Mouse (Mus musculus) brown adipose tissue, adult 24 weeks (tissue): Measurements from ENCODE around the gene Ggta1. TPM values are rescaled to one million over a fixed set of nuclear protein-coding genes. Genes with fewer than 3 reads are reported as not detected.

Experiments
- H3K27ac ChIP-seq: fragments of 200-500 bp; replicated peaks from 2 replicates; pipeline ENCODE4 v1.5.1; 2012; ENCODE audit warnings: low read depth, mild to moderate bottlenecking, low read length
- H3K4me1 ChIP-seq: fragments of 200-500 bp; 2 replicates; pipeline ENCODE4 v1.6.1; 2012; ENCODE audit warnings: low read length, mixed read lengths; ENCODE audit not compliant: control insufficient read depth, insufficient read depth, insufficient read length
- H3K4me3 ChIP-seq: fragments of 200-500 bp; 2 replicates; pipeline ENCODE4 v1.5.1; 2012; ENCODE audit warnings: low read depth, mild to moderate bottlenecking, low read length, moderate library complexity; ENCODE audit not compliant: insufficient read depth
- polyA plus RNA-seq: library from polyadenylated mRNA; stranded (reverse); fragments of >200 nt; gene quantifications from 2 replicates; pipeline ENCODE4 v1.2.4, GENCODE M21; 2012; ENCODE audit not compliant: missing spikeins, insufficient read depth, insufficient read length

Gene Ggta1
- polyA plus RNA-seq, 1 experiment: 8.8 TPM

- no peak overlapping the region for H3K27ac ChIP-seq
- no peak overlapping the region for H3K4me3 ChIP-seq
Measured at GRCm38 (mm10) chr2:35397590-35398173, 65.3 kb downstream of the Ggta1 start.

GRCm38 (mm10) chr2:35397096-35397495 lies 65.9 kb downstream of the Ggta1 start, which contains the start of gene 4930402F06Rik:
Gene 4930402F06Rik (minus strand): TSS chr2:35397175.
- H3K27ac ChIP-seq: no peak within 1 kb of the TSS
- no peaks in the 10 kb centered on the region for H3K4me1 ChIP-seq
- H3K4me3 ChIP-seq: no peak within 1 kb of the TSS

More at GRCm38 (mm10) chr2:35397590-35398173, 65.3 kb downstream of the Ggta1 start:
- H3K4me1 ChIP-seq: no peaks in the 10 kb centered on the region

GRCm38 (mm10) chr2:35385441-35385871 lies 77.6 kb downstream of the Ggta1 start:
- H3K27ac ChIP-seq: no peak overlapping the region; the same call in 1 of the 2 replicates
- no peak overlapping the region for H3K4me3 ChIP-seq
- H3K4me1 ChIP-seq: no peaks in the 10 kb centered on the region; the same call in 1 of the 2 replicates

- Histone ChIP-seq H3K27ac (no peak overlapping the region), H3K4me3 (no peak overlapping the region), H3K4me1 (no peaks in the 10 kb centered on the region)
Measured at GRCm38 (mm10) chr2:35379306-35379705, 83.7 kb downstream of the Ggta1 start.

- H3K27ac ChIP-seq: no peak overlapping the region
Measured at GRCm38 (mm10) chr2:35377600-35377999, 85.4 kb downstream of the Ggta1 start.

GRCm38 (mm10) chr2:35373003-35373402 lies 90.0 kb downstream of the Ggta1 start:
- Histone ChIP-seq H3K4me1 (no peaks in the 10 kb centered on the region), H3K27ac (no peak overlapping the region), H3K4me3 (no peak overlapping the region)

More at GRCm38 (mm10) chr2:35377600-35377999, 85.4 kb downstream of the Ggta1 start:
- no peak overlapping the region for H3K4me3 ChIP-seq
- no peaks in the 10 kb centered on the region for H3K4me1 ChIP-seq

GRCm38 (mm10) chr2:35370686-35371085 lies 92.3 kb downstream of the Ggta1 start:
- Histone ChIP-seq H3K27ac (no peak overlapping the region), H3K4me1 (no peaks in the 10 kb centered on the region), H3K4me3 (no peak overlapping the region)

- no peak within 1 kb of the TSS for H3K4me3 ChIP-seq
- H3K4me1 ChIP-seq: no peaks in the 10 kb centered on the region
- no peak within 1 kb of the TSS for H3K27ac ChIP-seq
Measured at GRCm38 (mm10) chr2:35367629-35368028, 95.4 kb downstream of the Ggta1 start, which contains the start of gene 4930568D16Rik. Gene 4930568D16Rik (minus strand): TSS chr2:35367729.

Other genes starting within 250 kb of the Ggta1 start
- gene Gsn, start 206.9 kb downstream of the Ggta1 start, polyA plus RNA-seq: 804 and 896 TPM in 2 replicates
- gene Stom, start 126.3 kb downstream of the Ggta1 start, polyA plus RNA-seq: 230 and 257 TPM in 2 replicates
- not detected in 2 replicates for gene 4930568D16Rik, start 95.5 kb downstream of the Ggta1 start, polyA plus RNA-seq
- gene 4930402F06Rik, start 66.1 kb downstream of the Ggta1 start, polyA plus RNA-seq: not detected in 2 replicates
- 14.3 and 19.1 TPM in 2 replicates for gene Dab2ip, start 95.0 kb upstream of the Ggta1 start, polyA plus RNA-seq